Mouse (Mus musculus) kidney, embryonic 16.5 days (tissue): ENCODE data around the gene Clp1. TPM values are rescaled to one million over a fixed set of nuclear protein-coding genes. Genes with fewer than 3 reads are reported as not detected.

Source experiments
- ATAC-seq: fragments of 200-750 bp; cut with Nextera tagmentation; 2 replicates; pipeline ENCODE4 v1.8.0; 2017; ENCODE audit warnings: moderate TSS enrichment; ENCODE audit not compliant: low FRiP score, low TSS enrichment
- H3K27ac ChIP-seq: fragments of 300-500 bp; sonication (generic); 2 replicates; pipeline ENCODE4 v1.5.1; 2014; ENCODE audit warnings: low read length
- H3K27me3 ChIP-seq: fragments of 300-500 bp; sonication (generic); 2 replicates; pipeline ENCODE4 v1.6.1; 2014; ENCODE audit warnings: low read length, control low read depth, mixed read lengths; ENCODE audit not compliant: insufficient read depth
- H3K36me3 ChIP-seq: fragments of 300-500 bp; sonication (generic); 2 replicates; pipeline ENCODE4 v1.6.1; 2014; ENCODE audit warnings: low read length, control low read depth, mixed read lengths; ENCODE audit not compliant: insufficient read depth
- H3K4me1 ChIP-seq: fragments of 300-500 bp; sonication (generic); 2 replicates; pipeline ENCODE4 v1.6.1; 2014; ENCODE audit warnings: low read length, control low read depth, mixed read lengths; ENCODE audit not compliant: insufficient read depth
- H3K4me2 ChIP-seq: fragments of 300-500 bp; sonication (generic); replicated peaks from 2 replicates; pipeline ENCODE4 v1.6.1; 2014; ENCODE audit warnings: low read depth, low read length
- H3K4me3 ChIP-seq: fragments of 300-500 bp; sonication (generic); 2 replicates; pipeline ENCODE4 v1.5.1; 2014; ENCODE audit warnings: mild to moderate bottlenecking, low read length
- H3K9ac ChIP-seq: fragments of 300-500 bp; sonication (generic); replicated peaks from 2 replicates; pipeline ENCODE4 v1.6.1; 2014; ENCODE audit warnings: low read length
- H3K9me3 ChIP-seq: fragments of 300-500 bp; sonication (generic); 2 replicates; pipeline ENCODE4 v1.6.1; 2016; ENCODE audit warnings: low read length, control low read depth
- WGBS: fragments of 180-500 bp; shearing (Covaris S2); extraction: QIAGEN DNeasy Blood & Tissue Kit; methylation state at CpG from one replicate; pipeline ENCODE4 v1.1.7; 2014; 5-methylcytosine and 5-hydroxymethylcytosine counted together
- polyA plus RNA-seq: library from polyadenylated mRNA; unstranded; fragments of >200 nt; fragmentation: Nextera tagmentation; extraction: Ambion mirVana; gene quantifications from 2 replicates; pipeline ENCODE4 v1.2.1, GENCODE M21; 2015

The Clp1 gene
- polyA plus RNA-seq, 1 experiment from 2014 or later = 32.1 TPM

DNA sequence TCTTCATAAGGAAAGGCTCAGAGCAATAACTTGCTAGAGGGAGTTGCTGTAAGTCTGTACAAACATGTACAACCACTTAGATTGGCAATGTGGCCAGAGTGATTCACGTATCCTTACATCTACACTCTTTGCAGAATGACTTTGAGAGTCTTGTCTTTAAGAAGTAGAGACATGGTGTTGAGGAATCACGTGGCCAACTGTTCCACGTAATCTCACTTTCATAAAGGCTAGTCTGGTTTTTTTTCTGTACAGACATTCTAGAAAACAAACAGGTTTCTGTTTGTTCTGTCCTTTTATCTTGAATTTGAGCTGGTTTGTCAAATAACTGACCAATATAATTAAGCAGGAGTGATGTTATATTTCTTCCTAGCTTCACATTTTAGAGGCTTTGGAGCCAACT, 34.2 kb upstream of the Clp1 start:
- WGBS = 81% methylated on average over 3 of the region's 3 CpGs
- ATAC-seq = no peak
- no peak overlapping the region for H3K27ac ChIP-seq

DNA sequence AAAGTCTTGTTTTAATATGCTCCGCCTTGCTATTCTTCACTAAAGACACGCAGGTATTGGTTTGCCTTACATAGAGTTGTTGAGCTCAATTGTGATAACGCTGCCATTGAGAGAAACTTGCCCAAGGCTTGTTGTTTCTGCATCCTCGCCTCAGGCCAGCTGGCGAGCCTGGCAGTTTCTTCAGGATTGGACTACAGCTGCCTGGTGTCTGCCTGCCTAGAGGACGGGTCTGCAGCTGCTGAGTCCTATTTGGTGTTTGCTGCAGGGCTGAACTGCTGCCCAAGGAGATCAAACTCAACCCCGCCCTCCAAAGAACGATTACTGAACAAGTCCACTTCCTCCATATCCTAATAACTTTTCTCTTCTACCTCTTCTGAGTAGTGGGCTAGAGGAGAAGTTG, 33.6 kb upstream of the Clp1 start:
- Histone ChIP-seq H3K4me1 (no peaks in the 10 kb centered on the region), H3K4me3 (no peak overlapping the region), H3K4me2 (no peak overlapping the region), H3K9ac (no peak overlapping the region), H3K36me3 (no peaks in the 10 kb centered on the region), H3K9me3 (no peaks in the 10 kb centered on the region), H3K27ac (no peak overlapping the region), H3K27me3 (no peaks in the 10 kb centered on the region)
- 69% methylated on average over 8 of the region's 8 CpGs for WGBS
- ATAC-seq = no peak

More for the DNA sequence above, 34.2 kb upstream of the Clp1 start:
- Histone ChIP-seq H3K4me1 (no peaks in the 10 kb centered on the region), H3K9ac (no peak overlapping the region), H3K9me3 (no peaks in the 10 kb centered on the region), H3K4me3 (no peak overlapping the region), H3K36me3 (no peaks in the 10 kb centered on the region), H3K27me3 (no peaks in the 10 kb centered on the region), H3K4me2 (no peak overlapping the region)

DNA sequence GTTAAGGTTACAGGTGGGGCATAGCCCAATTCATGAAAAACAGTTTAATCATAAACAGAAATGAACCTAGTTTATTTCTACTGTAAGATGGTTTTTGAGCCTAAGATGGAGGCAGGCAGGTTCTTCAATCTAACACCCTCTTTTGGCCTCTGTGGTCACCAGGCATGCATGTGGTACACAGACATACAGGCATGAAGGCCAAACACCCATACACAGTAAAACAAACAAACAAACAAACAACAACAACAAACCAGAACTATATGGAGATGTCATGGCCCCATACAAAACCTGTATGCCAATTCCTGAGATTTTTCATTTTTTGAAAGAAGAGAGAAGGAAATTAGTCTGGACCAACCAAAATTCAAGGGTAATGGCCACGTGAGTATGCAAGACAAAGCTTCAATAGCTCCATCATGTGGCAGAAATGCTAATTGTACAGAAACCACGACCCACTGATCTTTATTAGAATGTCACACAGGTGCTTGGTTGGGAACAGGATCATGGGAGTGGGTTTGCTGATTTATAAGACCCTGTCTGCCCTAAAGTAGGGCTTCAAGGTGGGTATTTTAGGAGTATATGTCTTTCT, 31.5 kb upstream of the Clp1 start:
- Histone ChIP-seq H3K9me3 (no peaks in the 10 kb centered on the region), H3K36me3 (no peaks in the 10 kb centered on the region), H3K27me3 (no peaks in the 10 kb centered on the region), H3K4me2 (no peak overlapping the region), H3K4me1 (no peaks in the 10 kb centered on the region), H3K27ac (no peak overlapping the region), H3K4me3 (no peak overlapping the region), H3K9ac (no peak overlapping the region)
- peak; percentile 76 for ATAC-seq
- WGBS = 0% methylated on average over 2 of the region's 2 CpGs

DNA sequence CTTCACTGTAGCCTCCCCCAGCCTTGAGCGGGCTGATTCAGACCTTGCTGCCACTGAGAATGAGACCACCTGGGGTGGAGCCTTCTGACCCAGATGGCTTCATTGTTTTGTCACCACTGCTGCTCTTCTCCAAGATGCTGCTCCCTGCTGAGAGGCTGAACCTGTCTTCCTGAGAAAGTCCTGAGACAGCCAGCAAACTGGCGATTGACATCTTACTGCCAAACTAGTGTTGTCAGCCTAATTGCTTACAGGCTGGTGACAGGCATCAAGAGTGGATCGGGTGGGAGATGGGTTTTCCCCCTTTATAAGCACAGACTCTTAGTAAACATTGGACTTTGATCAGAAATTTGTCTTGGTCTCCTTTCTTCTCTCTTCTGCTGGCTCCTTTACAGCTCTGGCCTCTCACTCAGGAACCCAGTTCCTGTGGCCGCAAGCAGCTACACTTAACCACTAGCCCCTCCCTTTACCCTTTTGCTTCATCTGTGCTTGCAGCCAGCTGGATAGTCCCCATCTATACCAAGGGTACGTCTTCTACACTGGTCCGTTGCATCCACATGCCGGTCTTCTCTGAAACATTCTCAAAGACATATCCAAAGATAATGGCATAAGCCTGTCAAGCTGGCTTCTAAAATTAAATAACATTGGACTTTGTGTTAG, 30.0 kb upstream of the Clp1 start:
- Histone ChIP-seq H3K36me3 (no peaks in the 10 kb centered on the region), H3K9me3 (no peaks in the 10 kb centered on the region), H3K4me3 (no peak overlapping the region), H3K4me2 (no peak overlapping the region), H3K27ac (no peak overlapping the region), H3K27me3 (no peaks in the 10 kb centered on the region), H3K4me1 (no peaks in the 10 kb centered on the region), H3K9ac (no peak overlapping the region)
- ATAC-seq = no peak
- 59% methylated on average over 7 of the region's 7 CpGs for WGBS

DNA sequence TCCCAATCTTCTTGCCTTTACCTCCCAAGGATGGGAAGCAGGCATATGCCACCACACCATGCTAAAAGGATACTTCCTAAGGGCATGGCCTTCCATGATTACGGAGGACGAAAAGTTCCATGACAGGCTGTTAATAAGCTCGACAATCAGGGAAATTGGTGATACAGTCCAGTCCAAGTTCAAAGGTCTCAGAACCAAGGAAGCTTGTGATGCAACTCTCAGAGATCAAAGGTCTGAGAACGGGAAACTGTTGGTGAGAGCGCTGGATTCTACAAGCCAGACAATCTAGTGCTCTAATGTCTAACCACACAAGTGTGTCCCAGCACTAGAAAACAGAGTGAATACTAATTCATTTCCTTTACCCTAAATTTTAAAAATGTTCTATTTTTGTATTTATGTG, 29.1 kb upstream of the Clp1 start:
- Histone ChIP-seq H3K27me3 (no peaks in the 10 kb centered on the region), H3K36me3 (no peaks in the 10 kb centered on the region), H3K4me3 (no peak overlapping the region), H3K9me3 (no peaks in the 10 kb centered on the region), H3K27ac (no peak overlapping the region), H3K9ac (no peak overlapping the region), H3K4me2 (no peak overlapping the region), H3K4me1 (no peaks in the 10 kb centered on the region)
- ATAC-seq = no peak
- 75% methylated on average over 5 of the region's 5 CpGs for WGBS

DNA sequence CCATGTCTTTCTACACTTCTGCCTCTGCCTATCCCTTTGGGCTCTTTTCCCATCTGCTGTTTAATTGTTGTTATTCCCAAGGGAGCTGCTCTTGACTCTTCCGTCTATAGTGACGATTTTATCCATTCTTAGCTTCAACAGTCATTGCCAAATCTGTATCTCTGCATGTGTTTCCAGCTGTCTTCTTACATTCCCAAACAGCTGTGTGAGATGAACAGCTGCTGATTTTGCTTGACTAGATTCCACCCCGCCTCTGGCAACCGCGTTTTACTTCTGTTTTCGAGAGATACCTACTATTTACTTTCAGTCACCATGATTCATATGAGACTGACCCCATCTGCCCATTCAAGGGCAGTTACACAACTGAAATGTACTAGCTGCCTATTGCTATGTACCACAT, 23.0 kb upstream of the Clp1 start:
- no peaks in the 10 kb centered on the region for H3K36me3 ChIP-seq
- H3K9ac ChIP-seq = no peak overlapping the region
- no peaks in the 10 kb centered on the region for H3K27me3 ChIP-seq
- no peaks in the 10 kb centered on the region for H3K9me3 ChIP-seq
- WGBS = 58% methylated on average over 6 of the region's 6 CpGs
- no peak overlapping the region for H3K4me3 ChIP-seq
- no peak for ATAC-seq
- H3K27ac ChIP-seq = no peak overlapping the region
- H3K4me2 ChIP-seq = no peak overlapping the region
- no peaks in the 10 kb centered on the region for H3K4me1 ChIP-seq

DNA sequence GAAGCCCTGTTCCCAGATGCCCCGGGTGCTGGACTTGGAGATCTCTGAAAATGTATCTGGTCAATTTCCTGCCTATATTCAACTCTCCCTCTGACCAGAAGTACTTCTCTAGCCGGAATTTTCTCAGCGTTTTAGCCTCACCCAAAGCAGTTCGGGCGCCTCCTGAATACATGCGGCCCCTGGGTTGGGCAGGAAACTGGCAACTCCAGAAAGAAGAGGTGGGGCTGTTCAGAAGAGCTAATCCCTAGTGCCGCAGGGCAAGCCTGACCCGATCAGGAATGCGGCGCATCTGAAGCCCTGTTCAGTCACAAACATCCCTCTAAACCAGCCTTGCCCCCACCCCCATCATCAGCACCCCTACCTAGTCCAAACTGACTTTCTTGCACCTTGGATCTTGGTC, 17.0 kb upstream of the Clp1 start:
- Histone ChIP-seq H3K9me3 (no peaks in the 10 kb centered on the region), H3K4me3 (peak overlapping the region; percentile 97), H3K4me1 (peaks cover 40% of the 10 kb centered on the region), H3K4me2 (peak overlapping the region; percentile 90), H3K27me3 (no peaks in the 10 kb centered on the region), H3K9ac (peak overlapping the region; percentile 100), H3K36me3 (peaks cover 7% of the 10 kb centered on the region; the same call in 1 of the 2 replicates), H3K27ac (peak overlapping the region; percentile 100)
- WGBS = 2% methylated on average over 10 of the region's 10 CpGs
- peak; percentile 25; the same call in 1 of the 2 replicates for ATAC-seq

DNA sequence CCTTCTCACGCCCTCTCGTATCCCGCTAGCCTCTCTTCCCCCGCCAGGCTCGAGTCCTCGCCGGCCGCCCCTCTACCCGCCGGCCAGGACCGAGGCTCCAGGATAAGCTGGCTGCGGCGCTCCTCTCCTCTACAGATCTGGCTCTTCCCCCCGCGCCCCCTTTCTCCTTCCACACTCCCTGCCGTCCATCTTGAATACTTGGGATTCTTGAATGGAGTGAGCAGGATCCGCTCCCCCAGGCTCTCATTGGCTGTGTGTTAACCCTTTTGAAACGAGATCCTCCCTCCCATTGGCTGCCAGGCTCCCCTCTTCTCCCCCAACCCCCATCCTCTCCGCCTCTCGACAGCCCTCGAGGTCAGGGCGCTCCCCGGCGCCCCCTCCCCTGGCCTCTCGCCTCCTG, 16.4 kb upstream of the Clp1 start, which contains the start of gene Gm19426:
TSS of gene Gm19426 (minus strand) at position 95 of the 400 bp plus-strand sequence.
- Histone ChIP-seq H3K9me3 (no peaks in the 10 kb centered on the region), H3K36me3 (peaks cover 7% of the 10 kb centered on the region; the same call in 1 of the 2 replicates), H3K27ac (peak within 1 kb of the TSS; percentile 100), H3K27me3 (no peaks in the 10 kb centered on the region), H3K9ac (peak within 1 kb of the TSS; percentile 100), H3K4me3 (peak within 1 kb of the TSS; percentile 97), H3K4me2 (peak within 1 kb of the TSS; percentile 90), H3K4me1 (peaks cover 45% of the 10 kb centered on the region)
- ATAC-seq = peak; percentile 88
- under 1% methylated on average over 24 of the region's 25 CpGs for WGBS

DNA sequence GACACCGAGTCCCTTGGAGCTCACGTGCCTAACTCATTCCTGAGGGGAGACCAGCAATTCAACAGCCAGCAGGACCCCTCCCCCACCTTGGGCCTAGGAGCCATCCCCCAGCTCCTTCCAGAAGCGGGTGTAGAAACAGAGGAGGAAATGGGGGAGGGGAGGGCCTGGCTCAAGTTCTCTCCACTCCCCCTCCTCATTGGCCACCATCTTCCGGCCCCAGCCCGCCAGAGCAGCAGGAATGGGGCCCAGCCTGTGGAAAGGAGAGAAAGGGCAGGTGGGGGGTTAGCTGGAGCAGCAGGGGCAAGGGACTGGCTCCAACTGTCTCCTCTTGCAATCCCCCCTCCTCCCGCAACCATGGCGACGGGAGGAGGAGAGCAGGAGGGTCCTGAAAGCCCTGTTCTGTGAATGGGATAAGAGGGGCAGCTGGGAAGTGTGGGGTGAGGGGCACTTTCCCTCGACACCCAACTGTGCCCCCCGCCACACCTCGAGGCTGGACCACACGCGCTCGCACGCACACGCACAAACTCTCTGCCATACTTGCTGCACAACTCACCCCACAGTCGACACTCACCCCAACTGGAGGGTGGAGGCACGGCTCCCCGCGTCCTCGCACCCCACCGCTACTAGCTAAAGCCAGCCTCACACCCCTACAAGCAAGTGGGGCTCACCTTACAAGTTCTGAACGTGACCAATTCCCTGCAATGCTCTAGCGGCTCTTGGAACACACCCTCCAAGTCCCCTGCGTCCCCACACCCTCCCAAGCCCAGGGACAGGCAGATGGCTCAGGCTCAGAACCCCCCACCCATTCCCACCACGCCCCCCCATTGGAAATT, 15.5 kb upstream of the Clp1 start:
- Histone ChIP-seq H3K36me3 (peaks cover 7% of the 10 kb centered on the region; the same call in 1 of the 2 replicates), H3K4me3 (peak overlapping the region; percentile 97), H3K9me3 (no peaks in the 10 kb centered on the region), H3K27me3 (no peaks in the 10 kb centered on the region), H3K9ac (peak overlapping the region; percentile 100), H3K4me2 (peak overlapping the region; percentile 90), H3K4me1 (peaks cover 54% of the 10 kb centered on the region), H3K27ac (peak overlapping the region; percentile 100)
- peak; percentile 79 for ATAC-seq
- WGBS = under 1% methylated on average over 23 of the region's 26 CpGs
